Mouse (Mus musculus): ENCODE results near the gene Scfd1.

Scfd1 gene

DNA sequence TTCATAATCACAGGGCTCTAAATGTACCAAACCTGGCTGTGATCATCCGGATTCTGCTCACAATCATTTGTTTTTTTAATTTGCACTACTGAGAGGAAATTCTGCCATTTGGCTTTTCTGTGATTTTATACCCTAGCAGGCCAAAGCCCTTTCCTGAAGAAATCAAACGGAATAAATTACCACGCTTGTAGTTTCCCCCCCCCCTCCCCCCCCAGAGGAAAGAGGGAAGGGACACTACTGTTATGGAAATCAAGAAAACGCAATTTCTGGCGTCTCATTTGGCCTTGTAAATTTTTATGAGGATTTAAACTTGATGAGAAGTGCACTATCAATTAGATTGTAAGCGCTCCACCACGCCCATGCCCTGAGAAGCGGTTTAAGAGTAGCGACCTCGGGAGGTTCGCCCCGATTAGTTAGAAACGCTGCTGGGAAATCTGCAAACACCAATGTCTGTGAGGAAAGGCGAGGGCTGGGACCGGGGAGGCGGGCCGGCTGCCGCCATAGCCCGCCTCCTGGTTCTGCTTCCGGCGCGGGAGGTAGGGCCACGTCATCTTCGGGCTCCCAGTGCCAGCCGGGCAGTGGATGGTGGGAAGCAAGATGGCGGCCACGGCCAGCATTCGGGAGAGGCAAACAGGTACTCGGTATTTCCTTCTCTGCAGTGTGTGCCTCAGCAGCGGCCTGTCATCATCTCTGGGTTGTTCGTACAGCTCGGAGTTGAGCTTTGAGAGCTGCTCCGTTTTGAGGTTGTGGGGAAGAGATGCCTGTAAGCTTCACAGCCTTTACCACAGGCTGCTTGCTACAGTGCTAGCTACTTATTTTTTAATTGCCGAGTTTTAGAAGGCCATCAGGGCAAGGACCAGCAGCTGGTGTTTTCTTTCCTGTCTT is at the start of gene Scfd1:
Gene Scfd1, plus strand, starts transcription at position 508 of the 885 bp plus-strand sequence.
- DNase-seq, result peak; percentile 91

DNA sequence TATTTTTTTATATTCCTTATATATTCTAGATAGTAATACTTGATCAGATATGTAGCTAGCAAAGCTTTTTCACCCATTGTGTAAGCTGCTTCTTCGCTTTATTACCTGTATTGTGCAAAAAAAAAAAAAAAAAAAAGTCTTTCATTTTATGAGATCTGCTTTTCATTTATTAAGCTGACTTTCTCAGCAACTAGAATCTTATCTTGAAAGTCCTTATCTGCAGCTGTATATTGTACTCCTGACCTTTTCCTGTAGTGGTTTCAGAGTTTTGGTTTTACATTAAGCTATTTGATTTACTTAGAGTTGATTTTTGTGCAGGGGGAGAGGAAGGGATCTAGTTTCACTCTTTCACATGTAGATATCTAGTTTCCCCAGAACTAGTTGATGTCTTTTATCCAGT is 40.3 kb upstream of the Scfd1 start:
- DNase-seq, result no peak

DNA sequence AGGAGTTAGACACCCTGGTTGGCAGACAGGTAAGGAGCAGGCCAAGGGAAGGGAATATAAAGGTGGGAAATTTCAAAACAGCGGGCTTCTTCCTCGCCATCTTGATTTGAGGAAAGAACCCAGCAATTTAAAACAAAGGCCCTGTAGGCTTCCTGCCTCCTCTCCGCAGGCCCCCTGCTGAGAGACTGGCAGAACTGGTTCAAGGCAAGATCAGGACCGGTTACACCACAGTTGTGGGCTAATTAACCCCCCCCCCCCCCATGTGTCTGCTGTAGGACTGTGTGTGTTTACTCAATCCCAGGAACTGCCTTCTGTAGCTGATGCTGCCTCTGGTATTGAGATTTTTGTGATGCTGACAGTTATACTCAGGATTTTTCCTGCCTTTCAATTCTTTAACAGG is 31.2 kb upstream of the Scfd1 start:
- DNase-seq, result no peak

DNA sequence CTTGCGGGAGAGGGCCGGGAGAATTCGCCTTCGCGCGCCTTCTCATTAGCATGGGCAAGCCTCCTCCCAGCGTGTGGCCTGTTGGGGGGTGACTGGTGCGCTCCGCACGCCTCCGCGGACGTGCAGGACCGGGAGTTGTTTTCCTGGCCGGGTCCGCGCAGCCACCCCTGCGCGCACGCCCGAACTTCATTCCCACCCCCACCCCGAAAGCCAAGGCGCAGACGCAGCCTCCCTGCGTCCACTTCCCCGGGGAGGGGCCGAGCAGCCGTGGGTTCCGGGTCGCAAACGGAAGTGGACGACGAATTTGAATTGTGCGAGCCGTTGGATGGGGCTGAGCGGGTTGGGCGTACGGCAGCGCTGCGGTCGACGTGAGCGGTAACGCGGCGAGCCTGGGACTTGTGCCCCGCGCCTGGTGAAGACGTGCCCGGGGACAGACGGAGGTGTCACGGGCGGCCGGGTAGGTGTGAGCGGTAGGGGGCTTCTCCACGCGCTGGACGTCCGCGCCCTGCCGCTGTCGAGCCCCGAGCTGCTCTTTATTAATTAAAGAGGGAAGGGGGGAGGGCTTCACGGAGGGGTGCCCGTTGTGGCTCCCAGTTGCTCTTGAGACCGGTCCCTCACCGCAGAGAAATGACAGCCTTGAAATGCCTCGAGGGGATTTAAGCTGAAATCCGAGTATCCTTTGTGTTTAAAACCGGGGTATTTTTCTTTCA is 29.2 kb upstream of the Scfd1 start, which contains the start of gene G2e3:
Gene G2e3, plus strand, starts transcription at position 74 of the 710 bp plus-strand sequence.
- peak; percentile 78 for DNase-seq

DNA sequence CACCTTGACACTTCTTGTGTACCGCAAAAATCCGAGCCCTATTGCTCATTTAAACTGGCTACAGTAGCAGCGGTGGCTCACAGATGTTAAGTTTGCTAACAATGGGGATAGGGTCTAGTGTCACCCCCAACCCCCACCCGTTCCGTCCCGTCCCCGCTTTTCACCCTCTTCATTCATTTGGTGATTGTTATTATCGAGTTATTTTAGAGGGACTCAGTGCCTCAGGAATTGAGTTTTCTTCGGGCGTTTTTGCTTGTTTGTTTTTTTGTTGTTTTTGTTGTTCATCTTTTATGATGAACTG is 28.7 kb upstream of the Scfd1 start:
- DNase-seq, result peak; percentile 8

DNA sequence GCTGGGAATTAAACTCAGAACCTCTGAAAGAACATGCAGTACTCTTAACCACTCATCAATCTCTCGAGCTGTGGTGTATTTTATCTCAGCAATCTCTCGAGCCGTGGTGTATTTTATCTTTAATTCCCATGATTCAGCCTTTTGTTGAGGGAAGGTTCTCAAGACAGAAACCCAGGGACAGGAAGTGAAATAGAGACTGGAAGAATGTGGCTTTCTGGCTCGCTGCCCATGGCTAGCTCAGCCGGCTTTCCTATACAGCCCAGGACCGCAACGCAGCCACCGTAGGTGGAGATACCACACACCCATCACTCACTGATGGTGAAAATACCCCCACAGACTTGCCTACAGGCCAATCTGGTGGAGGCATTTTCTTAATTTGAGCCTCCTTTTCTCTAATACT is 22.0 kb upstream of the Scfd1 start:
- no peak for DNase-seq

DNA sequence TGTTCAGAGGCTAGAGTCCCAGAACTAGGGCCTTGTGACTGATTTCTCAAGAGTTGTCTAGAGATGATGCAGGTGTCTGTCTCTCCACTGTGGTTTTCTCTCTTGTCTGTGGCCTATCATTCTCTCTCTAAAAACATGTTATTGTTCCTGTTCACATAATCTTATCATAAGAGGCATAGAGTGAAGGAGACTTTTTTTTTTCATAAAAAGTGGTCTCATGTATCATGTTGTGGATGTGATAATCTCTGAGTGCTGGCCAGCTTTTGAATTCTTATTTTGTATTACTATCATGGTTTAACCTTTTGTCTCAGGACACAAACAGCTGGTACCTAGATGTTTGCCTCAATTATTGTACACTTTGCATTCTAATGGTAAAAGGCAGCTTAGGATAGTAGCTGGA is 16.0 kb upstream of the Scfd1 start:
- DNase-seq, result no peak

DNA sequence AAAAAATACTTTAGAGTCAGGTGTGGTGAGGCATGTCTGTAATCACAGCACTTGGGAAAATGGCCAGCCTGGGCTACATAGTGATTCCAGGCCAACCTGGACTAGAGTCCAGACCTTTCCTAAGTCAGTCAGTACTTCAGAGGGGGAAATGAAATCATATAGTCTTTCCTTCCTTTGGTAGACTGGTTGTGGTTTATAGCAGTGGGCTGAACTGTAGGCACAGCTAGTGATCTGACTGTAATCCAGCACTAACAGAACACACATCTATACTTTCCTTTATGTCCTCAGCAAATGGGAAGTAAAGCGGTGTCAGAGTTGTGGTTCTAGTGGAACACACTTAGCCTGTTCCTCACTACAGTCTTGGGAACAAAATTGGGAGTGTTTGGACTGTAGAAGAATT is 14.4 kb upstream of the Scfd1 start:
- DNase-seq, result no peak

DNA sequence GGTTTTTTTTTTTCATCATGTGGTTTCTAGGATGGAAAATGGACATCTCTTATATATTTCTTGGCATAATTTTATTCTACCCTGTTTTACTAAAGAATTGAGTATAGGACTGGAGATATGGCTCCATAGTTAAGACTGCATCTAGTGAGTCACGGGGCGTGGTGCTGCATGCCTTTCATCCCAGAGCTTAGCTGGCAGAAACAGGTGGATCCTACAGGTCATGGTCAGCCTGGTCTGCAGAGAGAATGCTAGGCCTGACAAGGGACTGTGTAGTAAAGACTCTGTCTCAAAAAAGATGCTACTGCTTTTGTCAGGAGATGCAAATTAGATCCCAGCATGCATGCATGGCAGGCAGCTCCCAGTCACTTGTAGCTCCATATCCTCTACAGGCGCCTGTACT is 8.8 kb upstream of the Scfd1 start:
- no peak for DNase-seq

DNA sequence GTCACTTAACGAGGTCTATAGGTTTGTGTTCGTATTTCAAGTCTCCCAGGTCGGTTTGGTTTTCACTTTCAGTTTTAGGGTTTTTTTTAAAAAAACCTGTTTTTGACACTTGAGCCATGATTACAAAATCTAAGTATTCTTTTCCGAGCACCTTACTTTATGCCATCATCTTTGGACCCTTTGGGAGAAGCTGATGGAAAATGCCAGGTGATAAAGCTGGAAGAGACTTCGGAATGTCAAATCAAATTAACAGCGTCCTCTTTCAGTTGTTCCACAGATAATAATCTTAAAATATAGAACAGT is 529 bp downstream of the Scfd1 start:
- no peak for DNase-seq

DNA sequence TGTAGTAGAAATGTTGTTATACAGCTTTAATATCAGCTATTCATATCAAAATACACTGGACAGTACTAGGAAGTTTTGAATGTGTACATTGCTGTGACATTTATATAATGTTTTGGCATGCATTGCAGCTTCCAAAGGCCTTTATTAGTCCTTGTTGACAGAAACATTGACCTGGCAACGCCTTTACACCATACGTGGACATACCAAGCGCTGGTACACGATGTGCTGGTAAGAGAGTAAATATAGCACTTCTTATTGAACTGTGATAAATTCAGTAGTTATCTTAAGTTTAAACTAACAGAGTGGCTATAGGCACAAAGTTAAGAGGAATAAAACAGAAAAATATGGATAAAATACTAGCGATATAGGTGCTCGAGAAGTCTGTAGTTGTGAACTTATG is 22.6 kb downstream of the Scfd1 start:
- DNase-seq, result no peak

DNA sequence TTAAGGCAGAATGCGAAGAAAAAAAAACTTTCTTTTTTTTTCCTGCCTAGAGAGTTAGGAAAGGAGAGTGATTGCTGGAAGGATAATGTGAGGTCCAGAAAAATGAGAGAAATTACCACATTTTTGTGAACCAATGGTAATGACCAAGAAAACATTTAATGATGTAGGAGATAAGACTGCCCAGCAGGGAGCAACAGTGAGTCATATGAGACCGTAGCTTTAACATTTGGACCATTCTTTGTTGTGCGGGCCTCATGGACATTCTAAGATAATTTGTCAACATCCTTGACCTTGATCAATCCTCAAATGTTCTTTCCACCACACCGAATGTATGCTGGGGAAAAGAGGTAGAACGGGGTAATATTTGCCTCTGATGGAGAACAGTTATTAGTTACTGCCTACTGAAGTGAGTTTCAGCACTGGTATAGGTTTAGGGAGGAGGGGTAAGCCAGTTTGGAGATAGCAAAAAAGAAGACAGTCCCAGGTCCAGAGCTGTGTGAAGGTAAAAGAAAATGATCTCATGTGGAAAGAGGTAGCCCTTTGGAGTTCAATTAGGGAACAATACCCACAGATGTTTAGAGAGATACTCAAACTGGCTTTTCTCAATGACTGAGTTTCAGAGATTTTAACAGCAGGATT is 24.9 kb downstream of the Scfd1 start:
- DNase-seq, result peak; percentile 44

DNA sequence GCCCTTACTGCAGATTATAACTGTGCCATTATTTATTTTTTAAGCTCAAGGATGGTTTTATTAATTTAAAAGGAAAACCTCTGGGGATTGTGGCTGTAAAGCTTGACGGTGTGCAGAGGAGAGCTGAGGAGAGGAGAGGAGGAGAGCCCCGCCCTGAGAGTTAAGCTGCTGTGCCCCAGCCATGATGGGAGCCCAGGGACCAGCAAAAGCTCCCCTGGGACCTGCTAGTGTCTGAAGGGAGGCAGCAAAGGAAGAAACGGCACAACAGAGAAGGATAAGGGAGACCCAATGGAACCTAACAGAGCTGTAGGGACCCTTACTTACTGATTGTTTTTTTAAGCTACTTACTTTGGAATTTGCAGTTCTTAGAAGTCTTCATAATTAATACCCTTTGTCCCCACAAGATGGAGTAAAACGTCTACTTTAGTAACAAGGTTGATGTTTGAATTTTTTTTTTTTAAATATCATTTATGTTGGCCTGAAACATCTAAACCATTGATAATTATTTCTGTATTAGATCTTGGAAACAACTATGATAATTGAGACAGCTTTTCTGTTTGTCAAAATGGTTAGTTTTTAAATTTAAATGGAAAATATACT is 26.8 kb downstream of the Scfd1 start:
- DNase-seq, result no peak

DNA sequence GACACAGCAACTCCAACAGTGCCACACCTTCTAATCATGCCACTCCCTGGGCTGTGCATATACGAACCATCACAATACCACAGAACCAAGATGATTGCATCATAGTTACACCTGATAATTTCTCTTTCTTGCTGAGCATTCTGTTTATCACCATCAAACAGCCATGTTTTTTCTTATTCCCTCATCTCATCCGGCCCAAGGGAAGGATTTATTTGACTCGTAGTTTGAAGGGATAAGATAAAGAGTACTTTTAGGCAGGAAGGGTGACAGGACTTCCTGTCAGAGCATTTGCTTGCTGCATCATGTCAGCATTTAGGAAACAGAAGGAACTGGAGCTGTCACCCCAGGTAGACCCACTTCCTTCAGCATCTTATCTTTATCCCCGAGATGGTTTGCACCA is 34.1 kb downstream of the Scfd1 start:
- no peak for DNase-seq

DNA sequence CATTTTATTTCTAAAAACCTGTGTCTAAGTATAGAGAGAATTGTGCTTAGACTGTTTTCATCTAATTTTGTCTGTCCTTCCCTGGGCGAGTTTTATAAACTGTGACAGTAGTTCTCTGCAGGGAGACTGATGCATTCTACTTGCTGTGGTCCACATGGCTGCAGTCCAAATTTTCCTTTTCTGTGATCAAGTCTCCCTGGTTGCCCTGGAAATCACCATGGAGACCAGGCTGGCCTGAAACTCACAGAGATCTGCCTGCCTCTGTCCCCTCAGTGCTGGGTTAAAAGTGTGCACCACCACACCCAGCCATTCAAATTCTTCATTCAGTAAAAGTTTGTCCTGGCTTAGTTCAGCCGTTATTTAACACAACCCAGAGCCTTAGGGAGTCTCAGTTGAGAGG is 60.2 kb downstream of the Scfd1 start:
- DNase-seq, result no peak

DNA sequence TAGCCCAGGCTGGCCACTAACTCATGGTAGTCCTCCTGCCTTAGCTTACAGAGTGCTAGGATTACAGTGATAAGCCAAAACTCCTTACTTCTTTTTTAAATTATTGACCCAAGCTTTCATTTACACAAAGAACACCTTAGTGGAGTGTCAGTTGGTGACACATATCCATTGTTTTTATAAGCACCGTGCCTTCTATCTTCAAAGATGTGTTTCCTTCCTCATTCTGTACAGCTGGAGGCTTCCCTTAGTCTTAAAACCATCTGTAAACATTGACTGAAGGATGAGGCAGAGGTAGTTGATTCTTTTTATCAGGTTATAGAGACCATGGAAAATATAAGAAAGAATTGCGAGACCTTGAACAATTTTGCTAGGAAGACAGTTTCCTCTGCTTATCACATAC is 61.0 kb downstream of the Scfd1 start:
- no peak for DNase-seq

DNA sequence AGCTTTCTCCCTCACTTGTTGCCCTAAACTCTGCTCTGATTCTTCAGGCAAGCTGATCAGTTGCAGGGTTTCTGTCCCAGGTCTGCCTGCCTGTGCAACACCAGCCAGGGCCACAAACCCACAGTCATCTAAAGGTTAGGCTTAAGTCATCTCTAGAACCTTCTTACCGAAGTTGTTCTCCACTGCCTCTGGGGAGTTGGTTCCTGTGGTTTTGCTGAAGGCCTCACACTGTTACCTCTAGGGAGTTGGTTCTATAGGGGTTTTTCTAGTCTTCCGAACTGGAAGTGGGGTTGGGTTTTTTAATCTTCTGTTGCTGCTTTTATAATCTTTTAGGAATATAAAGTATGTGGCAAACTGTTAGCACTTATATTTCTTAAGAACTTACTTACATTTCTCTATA is 72.0 kb downstream of the Scfd1 start:
- no peak for DNase-seq

DNA sequence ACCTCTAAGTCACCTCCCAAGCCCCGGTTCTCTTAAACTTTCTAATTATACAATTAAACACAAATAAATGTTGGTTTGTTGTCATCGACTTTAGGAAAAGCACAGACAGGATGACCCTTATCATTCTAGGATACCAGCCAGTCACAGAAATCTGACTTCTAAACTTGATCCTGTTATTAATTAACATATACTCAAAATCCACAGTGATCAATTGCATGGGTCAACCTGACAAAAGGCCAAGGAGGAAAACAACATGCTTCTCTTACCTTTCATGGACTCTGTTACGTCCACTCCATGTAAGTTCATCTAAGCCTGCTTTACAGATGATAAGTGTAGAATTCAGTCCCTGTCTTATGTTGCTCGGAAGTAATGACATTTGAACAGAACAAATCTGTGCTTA is 93.6 kb downstream of the Scfd1 start:
- DNase-seq, result no peak

DNA sequence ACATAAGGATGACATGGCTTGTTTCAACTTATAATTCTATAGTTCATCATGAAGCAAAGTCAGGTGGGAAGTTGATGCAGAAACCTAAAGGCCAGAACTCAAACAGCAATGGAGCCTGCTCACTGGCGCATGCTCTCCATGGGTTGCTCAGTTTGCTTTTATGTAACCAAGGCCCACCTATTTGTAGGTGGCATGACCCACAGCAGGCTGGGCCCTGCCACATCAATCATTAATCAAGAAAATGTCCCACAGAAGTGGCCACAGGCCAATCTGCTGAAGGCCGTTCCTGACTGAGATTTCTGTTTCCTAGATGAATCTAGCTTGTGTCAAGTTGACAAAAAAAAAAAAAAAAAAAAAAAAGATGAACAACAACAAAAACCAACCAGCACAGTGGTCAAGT is 103.9 kb downstream of the Scfd1 start:
- no peak for DNase-seq

DNA sequence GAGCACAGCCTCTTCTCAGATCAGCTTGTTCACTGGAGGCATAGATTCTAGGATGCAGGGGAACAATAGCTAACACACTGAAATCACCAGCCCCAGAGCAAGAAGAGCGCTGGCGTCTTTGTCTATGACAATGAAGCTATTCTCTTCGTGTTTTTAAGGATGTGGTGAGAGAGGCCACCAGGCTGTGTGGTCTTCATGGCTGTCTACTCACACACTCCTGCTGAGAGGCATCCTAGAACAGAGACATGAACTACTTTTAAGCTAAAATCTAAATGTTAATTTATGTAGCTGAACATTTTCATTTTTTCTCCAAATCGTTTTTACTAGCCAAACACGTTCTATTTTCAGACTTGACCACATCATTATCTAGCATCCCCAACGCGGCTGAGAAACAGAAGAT is 114.7 kb downstream of the Scfd1 start:
- no peak for DNase-seq

DNA sequence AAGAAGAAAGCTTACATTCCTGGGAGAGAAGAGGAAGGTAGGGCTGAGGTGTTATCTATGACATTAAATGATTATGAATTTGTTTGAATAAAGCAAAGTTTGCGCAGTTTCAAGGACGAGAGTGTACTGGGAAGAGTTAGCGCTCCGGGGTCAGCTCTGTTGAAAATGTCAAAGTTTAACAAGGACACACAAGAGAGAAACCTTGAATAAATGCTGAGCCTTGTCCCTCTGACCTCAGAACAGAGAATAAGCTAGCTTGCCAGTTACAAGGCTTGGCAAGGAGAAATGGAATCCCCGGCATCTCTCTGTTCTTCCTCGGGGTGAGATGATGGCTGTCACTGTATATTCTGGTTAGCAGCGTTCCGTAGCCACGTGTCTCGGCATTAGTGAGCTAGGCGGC is 116.2 kb downstream of the Scfd1 start:
- DNase-seq, result no peak

DNA sequence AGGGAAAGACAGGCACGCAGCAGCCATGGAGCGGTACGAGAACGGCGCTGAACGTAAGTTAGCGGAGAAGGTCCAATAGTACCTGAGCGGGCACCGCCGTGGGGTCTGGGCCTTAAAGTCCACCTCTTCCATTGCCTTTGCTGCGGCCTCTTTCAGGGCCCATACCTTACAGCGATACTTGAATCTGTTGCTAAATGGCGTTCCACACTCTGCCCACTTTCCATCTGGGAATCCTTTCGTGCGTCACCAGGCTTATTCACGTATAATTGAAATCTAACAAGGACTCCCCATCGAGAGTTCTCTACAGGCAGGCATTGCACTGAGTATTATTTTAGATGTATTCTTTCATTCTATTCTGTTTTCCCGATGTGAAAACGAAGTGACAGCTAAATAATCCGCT is 117.3 kb downstream of the Scfd1 start:
- no peak for DNase-seq

Data from right cerebral cortex, postnatal 4 days (tissue).